Mouse (Mus musculus): ENCODE results near the gene Abcb5. TPM values are rescaled to one million over a fixed set of nuclear protein-coding genes. Genes with fewer than 3 reads are reported as not detected.

The Abcb5 gene
- total RNA-seq, 1 experiment: 2.5 TPM

DNA sequence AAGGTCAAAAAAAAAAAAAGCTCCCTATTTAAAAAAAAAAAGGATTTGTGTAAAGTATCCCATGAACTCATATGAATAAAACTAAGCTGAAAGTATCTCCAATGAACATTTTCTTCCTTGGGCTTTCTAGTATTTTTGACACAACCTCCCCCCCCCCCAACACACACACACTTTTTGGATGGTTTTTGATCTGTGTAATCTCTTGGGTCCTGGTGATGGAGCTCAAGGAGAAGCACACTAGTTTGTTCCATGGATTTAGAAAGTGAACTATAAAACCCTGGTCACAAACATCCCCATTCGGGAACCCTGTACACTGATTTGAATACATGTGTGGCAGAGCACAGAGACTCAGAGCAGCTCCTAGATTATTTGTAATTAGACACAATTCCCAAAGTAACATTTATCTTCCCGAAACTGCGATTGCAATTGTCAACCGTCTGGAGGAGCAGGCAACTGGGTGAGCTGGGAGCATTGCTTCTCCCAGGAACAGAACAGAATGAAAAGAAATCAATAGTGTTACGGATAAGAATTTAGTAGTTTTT lies 124.8 kb downstream of the Abcb5 start:
- no peaks in the 10 kb centered on the region for H3K36me3 ChIP-seq (ENCODE audit: control insufficient read depth, insufficient read depth, low read length, poor library complexity, severe bottlenecking)
- no peak overlapping the region for H3K27ac ChIP-seq (ENCODE audit: insufficient read depth, low read depth, low read length, poor library complexity, severe bottlenecking)
- no peaks in the 10 kb centered on the region for H3K9me3 ChIP-seq (ENCODE audit: control insufficient read depth, insufficient read depth, low read depth, low read length)
- 0 out of 4 replicates have a peak, but pooled peaks cover 2 to 3% of the 10 kb centered on the region in 2 experiments for H3K4me1 ChIP-seq (ENCODE audit: control insufficient read depth in 2 of 2, insufficient read depth in 2 of 2, low read length in 2 of 2, poor library complexity in 1 of 2)
- H3K9ac ChIP-seq (ENCODE audit: insufficient read depth, low read depth, low read length, poor library complexity, severe bottlenecking): no peak overlapping the region
- no peak for DNase-seq (ENCODE audit: low read depth, low spot score)
- TF ChIP-seq MAFK (IDR thresholded peaks at IDR 0.05; ENCODE audit: insufficient read depth, low read depth, low read length): no peak
- no peak for TF ChIP-seq ZNF384 (IDR thresholded peaks at IDR 0.05; ENCODE audit: low read depth, low read length)
- TF ChIP-seq ZC3H11A (IDR thresholded peaks at IDR 0.05; ENCODE audit: borderline replicate concordance, low read depth, low read length): no peak
- TF ChIP-seq CHD2 (IDR thresholded peaks at IDR 0.05; ENCODE audit: low read depth, low read length): no peak
- no peak for TF ChIP-seq HCFC1 (IDR thresholded peaks at IDR 0.05; ENCODE audit: borderline replicate concordance, insufficient read depth, low read length)
- H3K4me3 ChIP-seq (ENCODE audit: insufficient read depth in 1 of 2, low read depth in 1 of 2, low read length in 2 of 2, poor library complexity in 1 of 2, severe bottlenecking in 1 of 2): no peak overlapping the region
- in situ Hi-C loops (cut with MboI; ENCODE audit: low sequenced_read_pairs in 2 of 2, unreplicated experiment in 2 of 2): loop anchor here in 1 of 2 experiments (10.0 kb wide), 1 partner anchor 1687 kb away; no protein-coding TSS in a partner anchor

DNA sequence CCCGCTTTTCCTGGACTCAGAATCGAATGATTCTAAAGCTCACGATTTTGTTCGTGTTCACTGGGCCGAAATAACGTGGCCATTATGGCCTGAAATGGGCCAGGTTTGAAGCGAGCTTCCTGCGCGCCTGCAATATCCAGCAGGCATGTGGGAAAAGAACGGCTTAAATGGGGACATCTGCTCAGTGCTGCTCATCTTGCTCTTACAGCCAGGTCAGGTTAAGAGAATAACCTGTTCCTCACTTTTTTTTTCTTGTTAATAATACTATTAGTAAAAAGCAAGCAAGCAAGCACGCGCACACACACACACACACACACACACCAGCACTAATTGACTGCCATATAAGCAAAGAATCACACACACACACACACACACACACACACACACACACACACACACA lies 125.4 kb downstream of the Abcb5 start:
- Histone ChIP-seq H3K4me1 (ENCODE audit: control insufficient read depth in 2 of 2, insufficient read depth in 2 of 2, low read length in 2 of 2, poor library complexity in 1 of 2) (peaks cover 4% of the 10 kb centered on the region in 2 experiments; a peak in 1 of 4 replicates), H3K27ac (ENCODE audit: insufficient read depth, low read depth, low read length, poor library complexity, severe bottlenecking) (no peak overlapping the region)

DNA sequence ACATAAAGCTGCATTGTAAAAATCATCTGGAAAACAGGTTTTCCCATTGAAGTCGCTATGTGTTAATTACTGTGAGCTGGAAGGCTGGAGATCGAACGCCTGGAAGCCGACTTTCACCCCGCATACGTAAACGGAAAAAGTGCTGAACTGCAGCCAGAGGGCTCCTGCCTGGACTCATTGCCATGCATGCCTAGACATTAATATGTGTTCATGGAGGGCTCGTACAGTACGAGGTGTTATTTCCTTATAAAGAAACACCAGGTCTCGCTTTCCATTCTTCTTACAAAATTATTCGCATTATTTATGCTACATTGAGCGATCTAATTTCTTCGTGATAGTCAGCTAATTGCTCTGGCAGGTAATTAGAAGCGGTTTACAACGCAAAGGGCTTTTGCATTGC lies 125.9 kb downstream of the Abcb5 start:
- Histone ChIP-seq H3K4me3 (ENCODE audit: insufficient read depth in 1 of 2, low read depth in 1 of 2, low read length in 2 of 2, poor library complexity in 1 of 2, severe bottlenecking in 1 of 2) (no peak overlapping the region), H3K9ac (ENCODE audit: insufficient read depth, low read depth, low read length, poor library complexity, severe bottlenecking) (no peak overlapping the region), H3K36me3 (ENCODE audit: control insufficient read depth, insufficient read depth, low read length, poor library complexity, severe bottlenecking) (no peaks in the 10 kb centered on the region), H3K9me3 (ENCODE audit: control insufficient read depth, insufficient read depth, low read depth, low read length) (no peaks in the 10 kb centered on the region), H3K27ac (ENCODE audit: insufficient read depth, low read depth, low read length, poor library complexity, severe bottlenecking) (no peak overlapping the region), H3K4me1 (ENCODE audit: control insufficient read depth in 2 of 2, insufficient read depth in 2 of 2, low read length in 2 of 2, poor library complexity in 1 of 2) (peaks cover 4% of the 10 kb centered on the region in 2 experiments; a peak in 1 of 4 replicates)
- no peak for TF ChIP-seq MAFK (IDR thresholded peaks at IDR 0.05; ENCODE audit: insufficient read depth, low read depth, low read length)
- no peak for TF ChIP-seq ZNF384 (IDR thresholded peaks at IDR 0.05; ENCODE audit: low read depth, low read length)
- no peak for TF ChIP-seq CHD2 (IDR thresholded peaks at IDR 0.05; ENCODE audit: low read depth, low read length)
- TF ChIP-seq HCFC1 (IDR thresholded peaks at IDR 0.05; ENCODE audit: borderline replicate concordance, insufficient read depth, low read length): no peak
- TF ChIP-seq ZC3H11A (IDR thresholded peaks at IDR 0.05; ENCODE audit: borderline replicate concordance, low read depth, low read length): no peak
- no peak for DNase-seq (ENCODE audit: low read depth, low spot score)
- in situ Hi-C loops (cut with MboI; ENCODE audit: low sequenced_read_pairs in 2 of 2, unreplicated experiment in 2 of 2): loop anchor here in 1 of 2 experiments (10.0 kb wide), 1 partner anchor 1686 kb away; no protein-coding TSS in a partner anchor

More for the DNA sequence above, 125.4 kb downstream of the Abcb5 start:
- no peak for DNase-seq (ENCODE audit: low read depth, low spot score)
- H3K4me3 ChIP-seq (ENCODE audit: insufficient read depth in 1 of 2, low read depth in 1 of 2, low read length in 2 of 2, poor library complexity in 1 of 2, severe bottlenecking in 1 of 2): no peak overlapping the region
- H3K36me3 ChIP-seq (ENCODE audit: control insufficient read depth, insufficient read depth, low read length, poor library complexity, severe bottlenecking): no peaks in the 10 kb centered on the region
- TF ChIP-seq ZNF384 (IDR thresholded peaks at IDR 0.05; ENCODE audit: low read depth, low read length) (no peak), MAFK (IDR thresholded peaks at IDR 0.05; ENCODE audit: insufficient read depth, low read depth, low read length) (no peak)
- in situ Hi-C loops (cut with MboI; ENCODE audit: low sequenced_read_pairs in 2 of 2, unreplicated experiment in 2 of 2): loop anchor here in 1 of 2 experiments (10.0 kb wide), 1 partner anchor 1686 kb away; no protein-coding TSS in a partner anchor
- H3K9me3 ChIP-seq (ENCODE audit: control insufficient read depth, insufficient read depth, low read depth, low read length): no peaks in the 10 kb centered on the region
- H3K9ac ChIP-seq (ENCODE audit: insufficient read depth, low read depth, low read length, poor library complexity, severe bottlenecking): no peak overlapping the region

DNA sequence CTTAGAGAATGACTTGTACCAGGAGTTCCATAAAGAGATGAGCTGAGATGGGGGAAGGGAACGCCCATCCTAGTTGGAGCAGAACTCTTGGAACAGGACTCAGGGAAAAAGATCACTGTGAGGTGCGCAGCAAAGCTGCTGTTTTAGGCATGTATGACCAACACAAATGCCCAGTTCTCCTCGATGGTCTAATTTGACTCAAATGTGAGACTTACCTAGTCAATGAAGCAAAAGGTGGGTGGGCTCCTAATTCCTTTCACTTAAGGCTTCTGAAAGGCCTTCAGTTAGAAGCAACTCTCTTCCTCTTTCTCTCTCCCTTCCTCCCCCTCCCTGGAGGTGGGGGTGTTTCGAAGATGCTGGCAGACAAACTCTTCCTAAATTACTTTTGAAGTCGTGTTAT lies 126.8 kb downstream of the Abcb5 start:
- peaks cover 4% of the 10 kb centered on the region in 2 experiments; a peak in 1 of 4 replicates for H3K4me1 ChIP-seq (ENCODE audit: control insufficient read depth in 2 of 2, insufficient read depth in 2 of 2, low read length in 2 of 2, poor library complexity in 1 of 2)
- no peak for DNase-seq (ENCODE audit: low read depth, low spot score)

More for the DNA sequence above, 126.8 kb downstream of the Abcb5 start:
- in situ Hi-C loops (cut with MboI; ENCODE audit: low sequenced_read_pairs in 2 of 2, unreplicated experiment in 2 of 2): loop anchor here in 1 of 2 experiments (10.0 kb wide), 1 partner anchor 315 kb away; no protein-coding TSS in a partner anchor
- no peaks in the 10 kb centered on the region for H3K36me3 ChIP-seq (ENCODE audit: control insufficient read depth, insufficient read depth, low read length, poor library complexity, severe bottlenecking)
- no peak overlapping the region for H3K4me3 ChIP-seq (ENCODE audit: insufficient read depth in 1 of 2, low read depth in 1 of 2, low read length in 2 of 2, poor library complexity in 1 of 2, severe bottlenecking in 1 of 2)
- no peaks in the 10 kb centered on the region for H3K9me3 ChIP-seq (ENCODE audit: control insufficient read depth, insufficient read depth, low read depth, low read length)
- H3K27ac ChIP-seq (ENCODE audit: insufficient read depth, low read depth, low read length, poor library complexity, severe bottlenecking): no peak overlapping the region
- no peak overlapping the region for H3K9ac ChIP-seq (ENCODE audit: insufficient read depth, low read depth, low read length, poor library complexity, severe bottlenecking)
- TF ChIP-seq HCFC1 (IDR thresholded peaks at IDR 0.05; ENCODE audit: borderline replicate concordance, insufficient read depth, low read length): no peak
- TF ChIP-seq MAFK (IDR thresholded peaks at IDR 0.05; ENCODE audit: insufficient read depth, low read depth, low read length): no peak
- TF ChIP-seq ZNF384 (IDR thresholded peaks at IDR 0.05; ENCODE audit: low read depth, low read length): no peak
- TF ChIP-seq ZC3H11A (IDR thresholded peaks at IDR 0.05; ENCODE audit: borderline replicate concordance, low read depth, low read length): no peak
- TF ChIP-seq CHD2 (IDR thresholded peaks at IDR 0.05; ENCODE audit: low read depth, low read length): no peak

All from ES-E14 (cell line).